Mouse (Mus musculus) T-helper 17 cell (primary cell): ENCODE data around the gene Methig1.
"Not testable (repeated sequence)": the region's sequence is repeated elsewhere in the genome, so short reads cannot be mapped to it uniquely, and the experiment has no call there.

Source experiments
- in situ Hi-C, 2 experiments: fragments of 300-600 bp; cut with MboI, MseI; formaldehyde crosslinking; loops; 1 replicate in 1 of 2; 2 replicates in 1 of 2; pipeline ENCODE4 v1.15.1; 2025; ENCODE audit warnings: high pct_unique_total_duplicates in 2 of 2

The Methig1 gene

DNA sequence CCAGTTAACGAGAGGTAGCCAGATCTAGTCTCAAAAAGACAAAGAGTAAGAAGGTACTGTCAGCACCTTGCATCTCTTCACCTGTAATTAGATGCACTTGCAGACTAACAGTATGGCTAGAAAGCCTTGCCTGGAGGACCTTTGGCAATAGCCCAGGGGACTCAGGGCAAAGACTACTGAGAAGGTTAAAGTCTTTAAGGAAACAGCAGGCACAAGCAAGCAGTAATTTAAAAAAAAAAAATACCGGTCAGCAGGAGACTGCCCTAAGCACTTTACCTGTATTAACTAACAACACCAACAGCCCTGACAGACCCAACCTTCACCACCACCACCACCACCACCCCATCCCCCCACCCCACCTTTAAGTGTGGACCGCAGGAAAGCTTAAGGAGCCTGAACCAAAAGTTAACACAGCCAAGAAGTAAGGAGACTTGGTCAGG lies 68.8 kb downstream of the Methig1 start, which contains the start of gene Gm5475:
Gene Gm5475, plus strand, starts transcription at position 390 of the 440 bp plus-strand sequence.
- in situ Hi-C loops = not testable (repeated sequence)

DNA sequence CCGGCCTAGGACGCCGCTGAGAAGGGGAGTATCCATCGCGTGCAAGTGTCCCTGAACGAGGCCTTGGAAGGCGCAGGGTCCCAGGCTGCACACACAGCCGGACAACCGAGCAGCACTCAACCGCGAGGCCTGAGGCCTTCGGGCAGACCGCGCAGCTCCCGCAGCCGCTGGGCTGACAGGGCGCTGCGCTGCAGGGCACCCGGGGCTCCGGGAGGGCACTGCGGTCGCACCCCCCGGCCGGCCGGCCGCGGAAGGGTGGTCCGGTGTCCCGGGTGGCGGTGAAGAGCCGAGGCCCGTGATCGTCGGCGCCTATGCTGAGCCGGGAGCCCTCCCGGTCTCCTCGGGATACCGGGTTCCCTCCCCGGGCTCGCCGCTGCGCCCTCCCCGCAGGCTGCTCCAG lies 69.5 kb downstream of the Methig1 start:
- in situ Hi-C loops = no loop called here

GRCm38 (mm10) chr15:100422899-100423860 lies 70.2 kb downstream of the Methig1 start:
- in situ Hi-C loops = no loop called here

DNA sequence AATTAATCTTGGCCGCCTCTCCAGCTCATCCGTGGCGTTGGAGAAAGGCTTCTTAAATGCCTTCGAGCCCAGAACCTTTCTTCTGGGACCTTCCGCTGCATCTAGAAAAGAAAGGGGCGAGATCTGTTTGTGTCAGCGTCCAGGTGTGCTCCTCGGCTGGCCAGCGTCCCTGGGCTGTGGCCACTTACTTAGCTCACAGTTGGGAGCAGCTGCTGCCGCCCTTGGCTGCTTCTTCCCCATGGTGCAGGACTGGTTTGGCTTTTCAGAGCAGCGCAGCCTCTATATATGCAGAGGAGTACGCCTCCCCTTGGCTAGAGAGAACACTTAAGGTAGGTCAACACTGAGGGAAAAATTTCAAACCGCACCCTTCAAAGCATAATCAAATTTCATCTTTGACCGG lies 71.0 kb downstream of the Methig1 start:
- in situ Hi-C loops = no loop called here

GRCm38 (mm10) chr15:100424396-100425122 lies 71.6 kb downstream of the Methig1 start, which contains the start of gene Slc11a2:
TSS of gene Slc11a2 (minus strand) at chr15:100425072.
- in situ Hi-C loops = no loop called here

GRCm38 (mm10) chr15:100428296-100428905 lies 75.5 kb downstream of the Methig1 start:
- in situ Hi-C loops = no loop called here

- in situ Hi-C loops = loop anchor here in 1 of 2 experiments (10.0 kb wide), 1 partner anchor 1885 kb away; no protein-coding TSS in a partner anchor
Measured at GRCm38 (mm10) chr15:100429959-100430565, 77.1 kb downstream of the Methig1 start.

GRCm38 (mm10) chr15:100433234-100433633 lies 80.3 kb downstream of the Methig1 start:
- in situ Hi-C loops = loop anchor here in 1 of 2 experiments (10.0 kb wide), 1 partner anchor 1888 kb away; no protein-coding TSS in a partner anchor
